Mouse (Mus musculus) kidney, adult 11 months (tissue): Measurements from ENCODE around the gene Tbc1d10c.

Source experiments
- DNase-seq: peaks from one replicate; pipeline ENCODE4 v3.0.0; 2022

Gene Tbc1d10c

GRCm38 (mm10) chr19:4190831-4191334 lies at the start of gene Tbc1d10c:
Gene Tbc1d10c, minus strand, starts transcription at chr19:4191284.
- no peak for DNase-seq

GRCm38 (mm10) chr19:4240247-4240668 lies 49.2 kb upstream of the Tbc1d10c start:
- no peak for DNase-seq

- no peak for DNase-seq
Measured at GRCm38 (mm10) chr19:4234548-4234947, 43.5 kb upstream of the Tbc1d10c start.

GRCm38 (mm10) chr19:4232651-4233050 lies 41.6 kb upstream of the Tbc1d10c start:
- no peak for DNase-seq

GRCm38 (mm10) chr19:4232186-4232572 lies 41.1 kb upstream of the Tbc1d10c start:
- no peak for DNase-seq

- peak; percentile 98 for DNase-seq
Measured at GRCm38 (mm10) chr19:4231253-4232185, 40.4 kb upstream of the Tbc1d10c start, which contains the start of gene Pold4. Gene Pold4, plus strand, starts transcription at chr19:4231899.

- no peak for DNase-seq
Measured at GRCm38 (mm10) chr19:4230415-4230814, 39.3 kb upstream of the Tbc1d10c start.

GRCm38 (mm10) chr19:4229451-4230076 lies 38.5 kb upstream of the Tbc1d10c start:
- no peak for DNase-seq

- DNase-seq = no peak
Measured at GRCm38 (mm10) chr19:4228891-4229290, 37.8 kb upstream of the Tbc1d10c start.

- DNase-seq = peak; percentile 67
Measured at GRCm38 (mm10) chr19:4227894-4228678, 37.0 kb upstream of the Tbc1d10c start.

GRCm38 (mm10) chr19:4227446-4227845 lies 36.4 kb upstream of the Tbc1d10c start:
- no peak for DNase-seq

- no peak for DNase-seq
Measured at GRCm38 (mm10) chr19:4226779-4227178, 35.7 kb upstream of the Tbc1d10c start.

GRCm38 (mm10) chr19:4222165-4222564 lies 31.1 kb upstream of the Tbc1d10c start:
- peak; percentile 64 for DNase-seq

GRCm38 (mm10) chr19:4220957-4221743 lies 30.1 kb upstream of the Tbc1d10c start:
- no peak for DNase-seq

GRCm38 (mm10) chr19:4220416-4220815 lies 29.3 kb upstream of the Tbc1d10c start:
- no peak for DNase-seq

- DNase-seq = no peak
Measured at GRCm38 (mm10) chr19:4219943-4220342, 28.9 kb upstream of the Tbc1d10c start.

- no peak for DNase-seq
Measured at GRCm38 (mm10) chr19:4218784-4219183, 27.7 kb upstream of the Tbc1d10c start.

- no peak for DNase-seq
Measured at GRCm38 (mm10) chr19:4218293-4218692, 27.2 kb upstream of the Tbc1d10c start.

- no peak for DNase-seq
Measured at GRCm38 (mm10) chr19:4217855-4218254, 26.8 kb upstream of the Tbc1d10c start.

- DNase-seq = no peak
Measured at GRCm38 (mm10) chr19:4217140-4217539, 26.1 kb upstream of the Tbc1d10c start.

GRCm38 (mm10) chr19:4216041-4216685 lies 25.1 kb upstream of the Tbc1d10c start:
- no peak for DNase-seq

- no peak for DNase-seq
Measured at GRCm38 (mm10) chr19:4215451-4215840, 24.4 kb upstream of the Tbc1d10c start.
